Mouse (Mus musculus): ENCODE measurements around the gene Nxnl2.

DNA sequence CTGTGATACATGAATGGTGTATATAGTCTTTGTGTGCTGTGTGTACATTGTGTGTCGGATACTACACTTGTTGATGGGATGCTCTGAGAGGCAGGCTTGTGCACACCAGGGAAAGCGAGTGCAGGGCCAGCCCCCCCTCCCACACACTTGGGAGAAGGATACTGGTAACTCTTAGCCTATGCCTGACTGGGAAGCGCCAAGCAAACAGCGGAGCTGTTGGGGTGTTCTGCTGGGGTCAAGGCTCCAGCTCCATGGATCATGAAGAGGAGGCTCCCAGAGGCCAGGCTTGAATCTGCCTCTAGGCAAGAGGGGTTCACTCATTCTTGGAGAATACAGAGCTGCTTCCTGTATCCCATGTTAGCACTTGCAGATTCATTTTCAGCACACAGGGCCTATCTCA lies 50.1 kb downstream of the Nxnl2 start:
- TF ChIP-seq CTCF (IDR thresholded peaks at IDR 0.05) (no peak), EP300 (IDR thresholded peaks at IDR 0.05) (no peak)
